Mouse (Mus musculus) ES-Bruce4 (cell line): ENCODE results near the gene Dab1. TPM values are rescaled to one million over a fixed set of nuclear protein-coding genes. Genes with fewer than 3 reads are reported as not detected.

Experiments used
- H3K27ac ChIP-seq: 2 replicates; pipeline ENCODE4 v1.5.1; 2012; ENCODE audit warnings: low read length, inconsistent platforms; ENCODE audit not compliant: insufficient read depth
- H3K27me3 ChIP-seq: 2 replicates; pipeline ENCODE4 v1.6.1; 2012; ENCODE audit warnings: mild to moderate bottlenecking, low read length, inconsistent platforms; ENCODE audit not compliant: control insufficient read depth, poor library complexity, insufficient read depth, severe bottlenecking
- H3K36me3 ChIP-seq: 2 replicates; pipeline ENCODE4 v1.6.1; 2012; ENCODE audit warnings: inconsistent platforms, mild to moderate bottlenecking, low read length, moderate library complexity; ENCODE audit not compliant: control insufficient read depth, poor library complexity, insufficient read depth, severe bottlenecking
- H3K4me1 ChIP-seq: one replicate; pipeline ENCODE4 v1.8.1; 2011; ENCODE audit warnings: low read length; ENCODE audit not compliant: control insufficient read depth, insufficient read depth
- H3K4me3 ChIP-seq: 2 replicates; pipeline ENCODE4 v1.5.1; 2011; ENCODE audit warnings: low read depth, mild to moderate bottlenecking, low read length
- H3K9ac ChIP-seq: 2 replicates; pipeline ENCODE4 v1.6.1; 2012; ENCODE audit warnings: low read depth, mild to moderate bottlenecking, inconsistent platforms; ENCODE audit not compliant: poor library complexity, severe bottlenecking
- H3K9me3 ChIP-seq: replicated peaks from 2 replicates; pipeline ENCODE4 v1.6.1; 2012; ENCODE audit warnings: mild to moderate bottlenecking, low read length, inconsistent platforms; ENCODE audit not compliant: control insufficient read depth, poor library complexity, insufficient read depth, severe bottlenecking
- CTCF ChIP-seq: IDR thresholded peaks from one replicate; pipeline ENCODE4 v1.8.1; 2011; ENCODE audit warnings: low read depth, low read length
- EP300 ChIP-seq: IDR thresholded peaks from 2 replicates; pipeline ENCODE4 v1.6.1; 2011; ENCODE audit warnings: low read depth, low read length; ENCODE audit not compliant: insufficient read depth
- POLR2A ChIP-seq: IDR thresholded peaks from one replicate; pipeline ENCODE4 v1.8.1; 2011; ENCODE audit warnings: low read length; ENCODE audit not compliant: insufficient read depth
- polyA plus RNA-seq: library from polyadenylated mRNA; stranded (reverse); fragments of >200 nt; gene quantifications from 2 replicates; pipeline ENCODE4 v1.2.4, GENCODE M21; 2011; ENCODE audit warnings: low read depth; ENCODE audit not compliant: missing spikeins, insufficient read depth, insufficient read length

Dab1 gene
- polyA plus RNA-seq, 1 experiment, result 4.8 TPM

DNA sequence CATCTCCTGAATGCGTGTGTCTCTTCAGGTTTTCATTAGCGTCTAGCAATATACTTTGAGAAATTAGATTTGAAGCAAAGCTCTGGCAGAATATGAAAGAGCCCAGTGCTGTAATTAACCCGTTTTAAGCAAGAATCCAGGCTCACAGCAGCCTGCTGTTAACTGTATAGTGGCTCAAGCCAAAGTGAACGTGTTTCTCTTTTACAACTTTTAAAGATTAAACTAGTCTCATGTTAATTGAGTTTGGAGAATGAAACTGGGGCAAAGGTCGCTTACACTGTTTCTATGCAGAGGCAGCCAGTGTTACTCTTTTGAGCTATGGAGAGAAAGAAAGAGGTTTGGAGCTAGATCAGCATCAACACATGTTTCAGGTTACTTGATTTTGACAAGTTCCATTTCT, 766.1 kb downstream of the Dab1 start:
- Histone ChIP-seq H3K9me3 (no peaks in the 10 kb centered on the region), H3K27me3 (no peaks in the 10 kb centered on the region), H3K9ac (no peak overlapping the region), H3K27ac (no peak overlapping the region), H3K4me3 (no peak overlapping the region), H3K36me3 (no peaks in the 10 kb centered on the region), H3K4me1 (no peaks in the 10 kb centered on the region)
- TF ChIP-seq EP300 (no peak), CTCF (no peak), POLR2A (no peak)

- Histone ChIP-seq H3K9me3 (no peaks in the 10 kb centered on the region), H3K4me3 (no peak overlapping the region), H3K27ac (no peak overlapping the region), H3K4me1 (no peaks in the 10 kb centered on the region), H3K9ac (no peak overlapping the region), H3K27me3 (no peaks in the 10 kb centered on the region), H3K36me3 (no peaks in the 10 kb centered on the region)
- TF ChIP-seq EP300 (no peak), POLR2A (no peak), CTCF (no peak)
These were observed 776.4 kb downstream of the Dab1 start for GRCm38 (mm10) chr4:104395515-104395914.

GRCm38 (mm10) chr4:104396095-104396494, 776.9 kb downstream of the Dab1 start:
- H3K4me3 ChIP-seq, result no peak overlapping the region
- TF ChIP-seq EP300 (no peak), CTCF (no peak), POLR2A (no peak)
- no peak overlapping the region for H3K9ac ChIP-seq
- H3K27ac ChIP-seq, result no peak overlapping the region
- H3K4me1 ChIP-seq, result no peaks in the 10 kb centered on the region
- H3K36me3 ChIP-seq, result no peaks in the 10 kb centered on the region
- H3K27me3 ChIP-seq, result no peaks in the 10 kb centered on the region
- H3K9me3 ChIP-seq, result no peaks in the 10 kb centered on the region

GRCm38 (mm10) chr4:104399106-104399730, 780.1 kb downstream of the Dab1 start:
- no peaks in the 10 kb centered on the region for H3K27me3 ChIP-seq
- no peaks in the 10 kb centered on the region for H3K9me3 ChIP-seq
- TF ChIP-seq EP300 (no peak), CTCF (no peak), POLR2A (no peak)
- H3K27ac ChIP-seq, result no peak overlapping the region
- H3K36me3 ChIP-seq, result no peaks in the 10 kb centered on the region
- no peaks in the 10 kb centered on the region for H3K4me1 ChIP-seq
- H3K9ac ChIP-seq, result no peak overlapping the region
- no peak overlapping the region for H3K4me3 ChIP-seq

DNA sequence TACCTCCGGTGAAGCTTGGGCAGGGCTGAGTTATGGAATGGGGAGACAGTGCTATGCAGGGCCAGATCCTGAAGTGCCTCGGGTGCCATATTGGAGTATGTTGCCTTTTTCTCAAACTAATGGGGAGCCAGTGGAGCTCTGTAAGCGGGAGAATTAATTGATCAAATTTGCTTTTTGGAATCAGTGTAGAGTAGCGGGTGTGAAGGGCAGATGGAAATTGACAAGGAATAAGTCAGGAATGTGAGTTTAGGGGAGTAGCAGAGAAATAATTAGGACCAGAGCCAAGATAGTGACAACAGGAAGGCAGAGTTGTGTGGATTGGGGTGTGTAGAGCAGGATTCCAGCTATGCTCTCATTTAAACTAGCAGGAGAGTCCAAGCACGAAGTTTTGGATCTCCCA, 784.9 kb downstream of the Dab1 start:
- no peak overlapping the region for H3K27ac ChIP-seq
- no peaks in the 10 kb centered on the region for H3K27me3 ChIP-seq
- no peaks in the 10 kb centered on the region for H3K36me3 ChIP-seq
- no peak for TF ChIP-seq EP300
- no peak for TF ChIP-seq CTCF
- TF ChIP-seq POLR2A, result no peak
- no peaks in the 10 kb centered on the region for H3K4me1 ChIP-seq
- no peaks in the 10 kb centered on the region for H3K9me3 ChIP-seq
- H3K4me3 ChIP-seq, result no peak overlapping the region
- no peak overlapping the region for H3K9ac ChIP-seq

GRCm38 (mm10) chr4:104410922-104411321, 791.8 kb downstream of the Dab1 start:
- no peaks in the 10 kb centered on the region for H3K4me1 ChIP-seq
- no peak overlapping the region for H3K9ac ChIP-seq
- no peaks in the 10 kb centered on the region for H3K9me3 ChIP-seq
- no peak overlapping the region for H3K4me3 ChIP-seq
- no peak overlapping the region for H3K27ac ChIP-seq
- H3K27me3 ChIP-seq, result no peaks in the 10 kb centered on the region
- no peak for TF ChIP-seq POLR2A
- H3K36me3 ChIP-seq, result no peaks in the 10 kb centered on the region
